Mouse (Mus musculus): ENCODE measurements around the gene Rapgef4. TPM values are rescaled to one million over a fixed set of nuclear protein-coding genes. Genes with fewer than 3 reads are reported as not detected.

The Rapgef4 gene
- total and polyA plus RNA-seq, 2 experiments from 2014 or later = 48.5 to 78.6 TPM

DNA sequence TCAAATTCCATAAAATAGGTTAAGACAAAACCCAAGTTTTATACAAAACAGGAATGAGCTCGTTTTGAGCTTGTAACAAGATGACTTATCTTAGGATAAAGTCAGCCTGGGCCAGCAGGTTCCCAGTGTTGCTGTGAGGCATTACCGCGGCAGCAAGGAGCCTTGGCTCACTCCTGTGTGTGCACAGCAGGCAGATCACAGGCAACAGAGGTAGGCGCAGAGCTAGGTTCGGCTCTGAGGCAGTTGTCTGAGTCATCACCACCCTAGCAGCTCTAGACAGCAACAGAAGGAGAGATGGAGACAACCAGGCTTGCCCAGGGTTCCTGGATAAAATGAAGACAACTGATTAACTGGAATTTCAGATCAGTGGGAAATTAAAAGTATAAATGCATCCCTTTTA, 35.0 kb downstream of the Rapgef4 start:
- no peak for TF ChIP-seq CTCF (IDR thresholded peaks at IDR 0.05)
- H3K27ac ChIP-seq (ENCODE audit: low read depth, low read length) = no peak overlapping the region
- ATAC-seq (ENCODE audit: low FRiP score) (no peak), DNase-seq (ENCODE audit: low spot score) (no peak)
- no peaks in the 10 kb centered on the region for H3K4me1 ChIP-seq (ENCODE audit: insufficient read depth, low read length)
- no peak overlapping the region for H3K4me3 ChIP-seq (ENCODE audit: low read depth, low read length)
- no peak overlapping the region for H3K9ac ChIP-seq (replicated peaks; ENCODE audit: low read length, poor library complexity, severe bottlenecking)
- WGBS = 45% methylated on average over 5 of the region's 5 CpGs
- H3K4me2 ChIP-seq (ENCODE audit: low read depth, low read length, poor library complexity, severe bottlenecking) = no peak overlapping the region
- no peaks in the 10 kb centered on the region for H3K9me3 ChIP-seq (ENCODE audit: low read length)
- no peaks in the 10 kb centered on the region for H3K27me3 ChIP-seq (ENCODE audit: insufficient read depth, low read length)
- H3K36me3 ChIP-seq (ENCODE audit: insufficient read depth, low read length) = no peaks in the 10 kb centered on the region

DNA sequence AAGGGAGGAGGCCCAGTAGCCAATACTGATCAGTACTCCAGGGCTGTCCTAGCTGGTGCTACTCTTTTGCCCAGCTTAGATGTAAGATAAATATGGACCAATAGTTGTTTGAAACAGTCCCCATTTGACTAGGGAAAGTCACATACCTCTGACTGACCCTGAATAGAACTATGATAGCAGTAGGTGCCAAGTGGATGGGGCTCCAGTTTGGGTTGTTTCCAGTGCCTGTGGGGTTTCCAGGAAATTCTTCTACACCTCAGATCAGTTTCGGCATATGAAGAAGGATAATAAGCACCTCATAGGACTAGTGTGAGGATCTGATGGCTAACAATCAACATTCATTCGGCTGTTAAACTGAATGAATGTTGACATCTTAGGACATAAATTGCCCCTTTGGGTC, 36.1 kb downstream of the Rapgef4 start:
- H3K9ac ChIP-seq (replicated peaks; ENCODE audit: low read length, poor library complexity, severe bottlenecking) = no peak overlapping the region
- H3K27ac ChIP-seq (ENCODE audit: low read depth, low read length) = no peak overlapping the region
- H3K4me1 ChIP-seq (ENCODE audit: insufficient read depth, low read length) = no peaks in the 10 kb centered on the region
- 93% methylated on average over 2 of the region's 2 CpGs for WGBS
- no peak for TF ChIP-seq CTCF (IDR thresholded peaks at IDR 0.05)
- DNase-seq (ENCODE audit: low spot score) (no peak), ATAC-seq (ENCODE audit: low FRiP score) (no peak)
- no peak overlapping the region for H3K4me2 ChIP-seq (ENCODE audit: low read depth, low read length, poor library complexity, severe bottlenecking)
- no peak overlapping the region for H3K4me3 ChIP-seq (ENCODE audit: low read depth, low read length)
- H3K27me3 ChIP-seq (ENCODE audit: insufficient read depth, low read length) = no peaks in the 10 kb centered on the region
- H3K9me3 ChIP-seq (ENCODE audit: low read length) = no peaks in the 10 kb centered on the region
- no peaks in the 10 kb centered on the region for H3K36me3 ChIP-seq (ENCODE audit: insufficient read depth, low read length)

DNA sequence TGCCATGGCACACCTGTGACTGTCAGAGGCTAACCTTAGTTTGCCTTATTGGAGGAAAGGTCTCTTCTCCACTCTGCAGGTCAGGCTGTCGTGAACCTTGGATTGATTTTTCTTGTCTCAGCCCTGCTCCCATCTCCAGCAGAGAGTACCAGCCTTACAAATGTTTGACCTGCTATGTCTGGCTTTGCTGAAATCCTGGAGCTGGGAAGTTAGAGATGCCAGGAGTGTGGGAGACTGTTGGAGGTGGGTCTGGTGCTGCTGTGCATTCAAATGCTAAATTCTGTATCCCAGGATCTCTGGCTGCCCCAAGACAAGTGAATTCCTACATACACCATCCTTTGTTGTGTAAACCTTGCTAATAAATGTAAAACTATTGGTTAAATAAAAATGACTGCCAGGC, 37.7 kb downstream of the Rapgef4 start:
- H3K27me3 ChIP-seq (ENCODE audit: insufficient read depth, low read length) = no peaks in the 10 kb centered on the region
- no peaks in the 10 kb centered on the region for H3K4me1 ChIP-seq (ENCODE audit: insufficient read depth, low read length)
- H3K9ac ChIP-seq (replicated peaks; ENCODE audit: low read length, poor library complexity, severe bottlenecking) = no peak overlapping the region
- no peak overlapping the region for H3K4me3 ChIP-seq (ENCODE audit: low read depth, low read length)
- no peak for ATAC-seq (ENCODE audit: low FRiP score)
- TF ChIP-seq CTCF (IDR thresholded peaks at IDR 0.05) = no peak
- DNase-seq (ENCODE audit: low spot score) = no peak
- H3K36me3 ChIP-seq (ENCODE audit: insufficient read depth, low read length) = no peaks in the 10 kb centered on the region
- no peaks in the 10 kb centered on the region for H3K9me3 ChIP-seq (ENCODE audit: low read length)
- 75% methylated on average over 1 of the region's 1 CpGs for WGBS
- H3K27ac ChIP-seq (ENCODE audit: low read depth, low read length) = no peak overlapping the region
- no peak overlapping the region for H3K4me2 ChIP-seq (ENCODE audit: low read depth, low read length, poor library complexity, severe bottlenecking)

DNA sequence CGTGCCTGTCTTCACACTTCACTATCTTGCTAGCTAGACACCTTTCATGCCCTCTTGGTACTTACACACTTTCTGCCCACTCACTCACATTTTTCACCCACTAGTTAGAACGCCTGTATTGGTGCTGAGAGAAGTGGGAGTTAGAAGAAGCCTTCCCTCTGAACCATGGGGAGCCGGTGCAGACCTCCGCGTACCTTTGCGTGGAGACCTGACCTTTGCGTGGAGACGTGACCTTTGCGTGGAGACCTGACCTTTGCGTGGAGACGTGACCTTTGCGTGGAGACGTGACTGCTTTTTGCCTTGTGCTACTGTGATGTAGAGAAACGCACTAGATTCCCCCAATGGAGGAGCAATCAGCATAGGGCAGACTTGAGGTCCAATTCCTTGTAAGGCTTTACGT, 39.7 kb downstream of the Rapgef4 start:
- H3K4me2 ChIP-seq (ENCODE audit: low read depth, low read length, poor library complexity, severe bottlenecking) = no peak overlapping the region
- no peaks in the 10 kb centered on the region for H3K27me3 ChIP-seq (ENCODE audit: insufficient read depth, low read length)
- no peak overlapping the region for H3K4me3 ChIP-seq (ENCODE audit: low read depth, low read length)
- DNase-seq (ENCODE audit: low spot score) (no peak), ATAC-seq (ENCODE audit: low FRiP score) (no peak)
- H3K4me1 ChIP-seq (ENCODE audit: insufficient read depth, low read length) = no peaks in the 10 kb centered on the region
- no peak overlapping the region for H3K9ac ChIP-seq (replicated peaks; ENCODE audit: low read length, poor library complexity, severe bottlenecking)
- H3K36me3 ChIP-seq (ENCODE audit: insufficient read depth, low read length) = no peaks in the 10 kb centered on the region
- H3K27ac ChIP-seq (ENCODE audit: low read depth, low read length) = no peak overlapping the region
- H3K9me3 ChIP-seq (ENCODE audit: low read length) = no peaks in the 10 kb centered on the region
- no peak for TF ChIP-seq CTCF (IDR thresholded peaks at IDR 0.05)
- 93% methylated on average over 15 of the region's 15 CpGs for WGBS

DNA sequence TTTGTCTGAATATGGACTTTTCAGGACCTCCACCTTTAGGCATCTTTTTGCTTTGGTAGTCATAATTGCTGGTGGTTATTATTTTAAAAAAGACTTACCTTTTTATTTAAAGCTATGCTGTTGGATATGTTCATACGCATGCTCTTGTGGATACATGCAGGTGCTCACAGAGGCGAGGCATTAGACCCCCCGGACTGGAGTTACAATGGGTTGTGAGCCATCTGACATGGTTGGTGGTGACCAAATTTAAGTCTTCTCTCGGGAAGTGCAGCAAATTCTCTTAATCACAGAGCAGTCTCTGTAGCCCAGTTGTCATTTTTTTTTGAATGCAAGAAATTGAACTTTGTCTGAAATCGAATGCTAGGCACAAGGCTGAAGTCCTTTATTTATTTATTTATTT, 40.4 kb downstream of the Rapgef4 start:
- Histone ChIP-seq H3K27me3 (ENCODE audit: insufficient read depth, low read length) (no peaks in the 10 kb centered on the region), H3K4me3 (ENCODE audit: low read depth, low read length) (no peak overlapping the region), H3K36me3 (ENCODE audit: insufficient read depth, low read length) (no peaks in the 10 kb centered on the region), H3K9me3 (ENCODE audit: low read length) (no peaks in the 10 kb centered on the region), H3K4me1 (ENCODE audit: insufficient read depth, low read length) (no peaks in the 10 kb centered on the region), H3K4me2 (ENCODE audit: low read depth, low read length, poor library complexity, severe bottlenecking) (no peak overlapping the region), H3K27ac (ENCODE audit: low read depth, low read length) (no peak overlapping the region), H3K9ac (replicated peaks; ENCODE audit: low read length, poor library complexity, severe bottlenecking) (no peak overlapping the region)
- WGBS = 75% methylated on average over 5 of the region's 5 CpGs
- ATAC-seq (ENCODE audit: low FRiP score) (no peak), DNase-seq (ENCODE audit: low spot score) (no peak)
- TF ChIP-seq CTCF (IDR thresholded peaks at IDR 0.05) = no peak

DNA sequence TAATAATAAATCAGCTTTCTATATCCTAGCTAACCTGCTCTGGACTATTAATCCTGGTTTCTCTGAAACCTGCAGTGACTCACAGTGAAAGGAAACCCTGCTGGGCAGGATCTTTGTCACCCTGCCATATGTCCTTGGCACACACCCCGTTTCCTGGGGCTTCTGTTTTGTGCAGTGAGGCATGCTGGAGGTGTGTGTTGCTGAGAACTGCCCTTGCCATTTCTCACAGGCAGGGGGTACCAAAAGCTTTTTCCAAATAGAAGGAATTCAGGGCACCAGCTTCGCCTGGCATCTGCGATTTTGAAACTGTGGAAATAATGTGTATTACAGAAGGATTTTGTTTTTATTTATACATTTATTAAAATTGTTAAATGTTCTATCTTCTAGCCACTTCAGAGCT, 40.8 kb downstream of the Rapgef4 start:
- no peaks in the 10 kb centered on the region for H3K9me3 ChIP-seq (ENCODE audit: low read length)
- no peak overlapping the region for H3K9ac ChIP-seq (replicated peaks; ENCODE audit: low read length, poor library complexity, severe bottlenecking)
- no peak overlapping the region for H3K4me3 ChIP-seq (ENCODE audit: low read depth, low read length)
- no peaks in the 10 kb centered on the region for H3K27me3 ChIP-seq (ENCODE audit: insufficient read depth, low read length)
- no peaks in the 10 kb centered on the region for H3K4me1 ChIP-seq (ENCODE audit: insufficient read depth, low read length)
- DNase-seq (ENCODE audit: low spot score) = peak; percentile 77
- no peak overlapping the region for H3K27ac ChIP-seq (ENCODE audit: low read depth, low read length)
- H3K36me3 ChIP-seq (ENCODE audit: insufficient read depth, low read length) = no peaks in the 10 kb centered on the region
- TF ChIP-seq CTCF (IDR thresholded peaks at IDR 0.05) = no peak; the same call in 1 of the 2 replicates
- H3K4me2 ChIP-seq (ENCODE audit: low read depth, low read length, poor library complexity, severe bottlenecking) = no peak overlapping the region
- 40% methylated on average over 3 of the region's 3 CpGs for WGBS
- ATAC-seq (ENCODE audit: low FRiP score) = no peak
